Mouse (Mus musculus) frontal cortex, postnatal 36 days (tissue): ENCODE results near the gene Wipf2.
"Not testable (repeated sequence)": the region's sequence is repeated elsewhere in the genome, so short reads cannot be mapped to it uniquely, and the experiment has no call there.

Source experiments
- DNase-seq, 2 experiments: peaks; one replicate each; pipeline ENCODE4 v3.0.0; 2022; ENCODE audit warnings: low spot score in 2 of 2

Wipf2 gene

DNA sequence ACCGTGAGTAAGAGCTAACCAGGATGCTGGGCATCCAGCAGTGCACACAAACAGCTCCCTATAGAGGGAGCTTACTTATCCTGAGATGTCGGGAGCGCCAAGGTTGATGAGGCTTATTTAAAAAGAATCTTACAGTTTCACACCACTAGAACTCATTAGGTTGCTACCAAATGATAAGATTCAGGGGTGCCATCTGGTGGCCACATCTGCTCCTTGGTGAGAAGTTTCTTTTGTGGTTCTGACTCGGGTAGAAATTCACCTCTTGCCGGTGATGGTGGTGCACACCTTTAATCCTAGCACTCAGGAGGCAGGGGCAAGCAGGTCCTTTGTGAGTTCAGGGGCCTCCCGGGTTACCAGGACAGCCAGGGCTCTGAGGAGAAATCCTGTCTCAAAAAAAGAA lies 46.2 kb downstream of the Wipf2 start:
- peak; percentile 50 to 75 for DNase-seq

DNA sequence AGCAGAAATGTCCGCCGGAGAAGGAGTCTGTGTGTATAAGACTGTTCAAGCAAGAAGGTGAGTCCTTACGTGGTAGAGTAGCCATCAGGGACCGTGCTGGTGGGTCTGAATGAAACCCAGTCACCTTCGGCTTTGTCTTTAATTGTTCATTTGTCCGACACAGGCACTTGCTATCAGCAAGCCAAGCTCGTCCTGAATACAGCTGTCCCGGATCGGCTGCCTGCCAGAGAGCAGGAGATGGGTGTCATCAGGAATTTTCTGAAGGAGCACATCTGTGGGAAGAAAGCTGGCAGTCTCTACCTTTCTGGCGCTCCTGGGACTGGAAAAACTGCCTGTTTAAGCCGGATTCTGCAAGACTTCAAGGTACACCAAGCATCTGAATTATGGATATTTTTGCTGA lies 47.0 kb downstream of the Wipf2 start:
- no peak for DNase-seq

DNA sequence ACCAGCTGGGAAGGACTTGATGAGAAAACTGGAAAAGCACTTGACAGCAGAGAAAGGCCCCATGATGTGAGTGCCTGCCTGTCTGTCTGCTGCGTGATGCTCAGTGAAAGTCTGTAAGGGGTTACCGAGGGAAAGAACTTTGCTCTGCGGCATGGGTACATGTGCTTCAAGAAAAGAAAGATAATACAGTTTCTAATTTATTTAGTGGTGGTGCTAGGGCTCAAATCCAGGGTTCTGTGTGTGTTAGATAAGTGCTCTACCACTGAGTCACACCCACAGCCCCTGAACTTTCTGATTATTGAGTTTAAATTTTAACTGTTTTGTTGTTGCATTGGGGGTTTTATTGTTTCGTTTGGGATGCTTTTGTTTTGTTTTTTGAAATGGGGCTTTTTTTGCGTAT lies 48.1 kb downstream of the Wipf2 start:
- no peak for DNase-seq

DNA sequence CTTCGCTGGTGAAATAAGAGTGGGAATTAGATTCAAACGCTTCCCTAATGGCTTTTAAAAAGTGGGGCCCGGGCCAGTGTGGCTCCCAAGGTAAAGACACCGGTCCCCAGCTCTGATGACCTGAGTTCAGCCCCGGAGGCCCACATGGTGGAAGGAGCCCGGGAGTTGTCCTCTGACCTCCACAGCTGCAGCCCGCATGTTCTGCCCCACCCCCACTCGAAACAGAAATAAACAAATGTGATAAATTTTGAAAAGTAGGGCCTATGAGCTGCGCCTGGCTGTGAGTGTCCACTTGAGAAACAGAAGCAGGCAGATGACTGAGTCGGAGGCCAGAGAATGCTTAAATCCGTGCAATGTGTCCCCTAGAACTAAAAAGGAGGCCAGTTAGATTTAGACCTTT lies 50.8 kb downstream of the Wipf2 start:
- DNase-seq = no peak

DNA sequence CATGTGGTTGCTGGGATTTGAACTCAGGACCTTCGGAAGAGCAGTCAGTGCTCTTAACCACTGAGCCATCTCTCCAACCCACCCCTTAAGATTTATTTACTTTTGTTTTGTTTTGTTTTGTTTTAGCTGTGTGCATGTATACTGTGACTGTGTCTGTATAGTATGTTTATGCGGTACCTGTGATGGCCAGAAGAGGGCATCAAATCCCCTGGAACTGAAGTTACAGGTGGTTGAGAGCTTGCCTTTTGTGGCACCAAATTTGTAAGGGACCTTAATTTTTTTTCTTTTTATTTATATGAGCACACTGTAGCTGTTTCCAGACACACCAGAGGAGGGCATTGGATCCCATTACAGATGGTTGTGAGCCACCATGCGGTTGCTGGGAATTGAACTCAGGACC lies 52.9 kb downstream of the Wipf2 start:
- not testable (repeated sequence) for DNase-seq

DNA sequence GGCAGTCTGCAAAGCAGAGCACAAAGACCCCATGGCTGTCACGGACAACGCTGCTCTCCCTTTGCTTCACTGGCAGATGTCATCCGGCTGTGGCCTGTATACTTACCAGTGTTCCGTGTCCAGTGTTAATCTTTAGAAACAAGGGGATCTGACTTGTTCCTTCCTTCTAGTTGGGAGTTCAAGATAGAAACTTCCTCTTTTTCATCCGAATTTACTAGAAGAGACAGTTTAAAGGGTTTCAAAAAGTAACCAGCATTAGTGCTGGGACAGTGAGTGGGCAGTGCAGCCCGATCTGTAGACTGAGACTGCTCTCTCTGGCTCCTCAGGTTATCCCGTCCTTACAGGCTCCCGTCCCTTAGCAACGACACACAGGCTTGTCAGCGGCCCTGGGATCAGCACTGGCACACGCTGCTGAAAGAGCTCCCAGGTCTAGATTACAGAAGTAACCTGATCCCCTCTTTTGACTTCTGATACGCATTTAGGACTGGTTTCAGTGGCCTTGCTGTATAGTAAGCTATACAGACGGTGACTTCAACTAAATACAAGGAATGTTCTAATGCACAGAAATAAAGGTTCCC lies 54.1 kb downstream of the Wipf2 start:
- no peak for DNase-seq

DNA sequence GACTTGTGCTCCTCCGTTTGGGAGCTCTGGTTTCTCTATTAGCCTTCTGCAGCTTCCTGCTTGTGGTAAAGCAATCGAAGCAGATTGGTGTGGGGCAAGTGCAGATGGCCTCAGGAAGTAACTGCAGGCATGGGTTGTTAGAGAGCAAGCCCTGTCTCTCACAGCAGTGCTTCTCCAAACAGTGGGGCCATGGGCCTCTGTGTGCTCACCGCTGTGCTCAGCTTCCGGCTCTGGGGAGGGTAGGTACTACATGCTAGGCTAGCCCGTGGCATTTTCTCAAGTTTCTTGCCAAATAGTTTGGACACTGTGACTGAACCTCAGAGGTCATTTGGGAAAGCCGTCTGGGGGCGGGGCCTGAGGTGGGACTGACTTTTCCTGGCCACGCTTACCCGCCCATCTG lies 54.8 kb downstream of the Wipf2 start:
- no peak for DNase-seq

DNA sequence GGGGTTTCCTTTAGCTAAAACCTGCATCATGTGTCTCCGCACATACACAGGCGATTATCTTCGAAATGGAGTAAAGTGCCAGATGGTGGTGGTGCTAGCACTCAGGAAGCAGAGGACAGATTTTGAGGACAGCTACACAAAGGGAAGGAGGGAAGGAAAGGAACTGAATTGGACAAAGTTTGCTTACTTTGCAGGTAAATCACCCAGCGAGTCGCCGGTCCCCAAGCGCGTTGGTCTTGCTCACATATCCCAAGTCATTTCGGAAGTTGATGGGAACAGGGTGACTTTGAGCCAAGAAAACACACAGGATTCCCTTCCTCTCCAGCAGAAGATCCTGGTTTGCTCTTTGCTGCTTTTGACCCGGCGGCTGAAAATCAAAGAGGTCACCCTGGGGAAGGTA lies 55.6 kb downstream of the Wipf2 start:
- no peak for DNase-seq

DNA sequence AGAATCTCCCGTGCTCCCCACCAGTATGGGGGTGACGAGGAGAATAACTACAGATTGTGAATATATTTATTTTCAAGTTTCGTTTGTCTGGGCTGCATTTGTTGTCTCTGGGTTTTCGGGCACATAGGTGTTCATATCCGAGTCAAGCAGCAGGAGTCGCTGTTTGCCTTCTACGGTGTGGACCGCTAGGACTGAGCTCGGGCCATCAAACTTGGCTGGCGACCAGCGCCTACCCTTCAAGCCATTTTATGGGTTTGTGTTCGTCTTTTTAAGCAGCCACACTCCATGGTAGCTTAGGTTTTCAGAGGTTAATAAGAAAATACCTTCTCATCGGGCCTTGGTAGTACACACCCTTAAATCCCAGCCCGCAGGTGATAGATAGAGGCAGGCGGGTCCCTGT lies 58.4 kb downstream of the Wipf2 start:
- not testable (repeated sequence) for DNase-seq

DNA sequence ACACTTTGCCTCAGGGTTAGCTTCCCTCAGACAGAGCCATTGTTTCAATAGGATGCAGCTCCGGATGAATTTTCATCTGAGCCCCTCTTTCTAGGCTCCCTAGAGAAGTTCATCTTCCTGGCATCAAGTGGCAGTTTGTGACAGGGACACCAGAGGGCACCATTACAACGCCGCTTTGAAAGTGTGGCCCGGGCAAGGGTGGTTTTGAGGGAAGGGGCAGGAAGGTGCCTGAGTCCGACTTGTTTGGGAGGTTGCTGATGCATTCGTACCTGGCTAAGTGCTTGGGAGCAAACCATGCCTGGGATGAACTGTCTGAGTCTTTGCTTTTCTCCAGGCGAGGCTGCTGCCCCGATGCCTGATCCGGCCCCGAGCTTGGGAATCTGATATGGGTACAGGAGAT lies 58.9 kb downstream of the Wipf2 start:
- DNase-seq = not testable (repeated sequence)

DNA sequence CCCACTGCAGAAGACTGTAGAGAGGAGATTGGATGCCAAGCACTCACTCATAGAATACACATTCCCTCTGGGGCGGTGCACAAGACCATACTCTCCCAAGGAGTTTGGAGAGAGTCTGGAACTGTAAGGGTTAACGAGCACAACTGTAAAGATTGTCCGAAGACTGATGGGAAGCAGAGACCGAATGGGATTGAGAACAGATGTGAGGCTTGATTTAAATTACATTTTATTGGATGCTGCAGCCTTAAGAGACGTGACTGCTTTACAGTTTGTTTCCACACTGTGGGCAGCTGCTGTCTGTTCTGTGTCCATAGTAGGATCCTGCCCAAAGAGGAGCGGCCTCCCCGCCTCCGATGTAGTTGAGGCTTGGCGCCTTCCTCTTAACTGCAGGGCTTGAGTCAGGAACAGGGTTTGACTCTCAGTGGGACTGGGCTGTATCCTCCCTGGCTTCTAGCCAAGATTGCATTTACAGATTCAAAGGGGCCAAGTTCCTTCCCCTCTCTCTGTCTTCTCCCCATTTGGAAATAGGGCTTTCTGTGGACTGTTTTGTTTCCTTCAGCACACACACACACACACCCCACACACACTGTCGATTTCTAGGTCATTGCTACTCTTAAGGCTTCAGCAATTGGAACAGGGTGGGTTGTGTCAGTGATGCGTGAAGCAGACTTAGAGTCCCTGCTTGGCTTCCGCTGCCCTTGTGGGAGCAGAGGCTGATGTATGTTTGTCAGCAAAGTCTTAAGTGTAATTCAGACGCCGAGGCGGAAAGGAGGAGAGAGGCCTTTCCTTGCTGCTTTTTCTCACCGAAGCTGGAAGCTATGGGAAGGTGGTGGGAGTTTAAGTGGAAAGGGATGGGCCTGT lies 59.6 kb downstream of the Wipf2 start:
- DNase-seq = not testable (repeated sequence)

DNA sequence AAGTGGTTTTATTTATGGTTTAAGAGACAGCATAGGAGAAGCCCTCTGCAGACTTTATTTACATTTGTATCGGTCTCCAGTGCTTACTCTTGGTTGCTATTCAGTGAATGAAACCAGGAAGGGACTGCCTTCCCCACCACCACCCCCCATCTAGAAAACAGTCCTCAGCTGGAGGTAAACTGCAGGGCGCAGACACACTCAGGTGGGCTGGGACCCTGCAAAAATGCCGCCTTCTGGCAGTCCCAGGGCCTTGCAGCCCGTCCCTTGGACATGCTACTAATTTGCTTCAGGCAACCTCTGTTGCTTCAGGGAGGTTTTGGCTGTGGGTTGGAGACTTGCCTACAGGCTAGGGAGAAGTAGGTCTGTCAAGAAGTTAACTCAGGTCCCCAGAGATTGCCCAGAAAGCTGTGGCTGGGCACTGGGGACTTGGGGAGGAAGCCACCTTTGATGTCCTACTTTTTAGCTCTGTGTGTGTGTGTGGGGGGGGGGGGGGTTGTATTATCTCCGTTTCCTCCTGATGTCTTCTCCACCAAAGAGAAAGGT lies 61.3 kb downstream of the Wipf2 start:
- no peak for DNase-seq

DNA sequence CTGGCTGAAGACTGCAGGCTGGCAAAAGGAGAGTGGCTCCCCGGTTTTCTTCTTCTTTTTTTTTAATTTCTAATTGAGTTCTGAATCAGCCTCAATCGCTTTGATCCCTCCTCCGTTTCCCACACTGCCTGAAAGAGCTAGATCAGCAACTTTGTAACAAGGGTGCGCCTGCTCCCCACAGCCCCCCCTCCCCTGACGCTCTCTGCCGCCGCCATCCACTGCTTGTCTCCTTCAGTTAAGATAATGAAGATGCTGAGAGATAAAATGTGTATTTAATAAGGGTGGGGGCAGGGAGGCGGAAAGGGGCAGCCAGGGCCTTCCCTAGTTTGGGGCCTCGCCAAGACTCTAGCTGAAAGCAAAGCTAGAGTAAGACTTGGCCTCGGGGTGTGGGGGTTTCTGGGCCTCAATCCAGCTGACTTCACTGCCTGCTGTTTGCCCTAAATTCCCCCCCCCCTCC lies 61.9 kb downstream of the Wipf2 start:
- DNase-seq = no peak

DNA sequence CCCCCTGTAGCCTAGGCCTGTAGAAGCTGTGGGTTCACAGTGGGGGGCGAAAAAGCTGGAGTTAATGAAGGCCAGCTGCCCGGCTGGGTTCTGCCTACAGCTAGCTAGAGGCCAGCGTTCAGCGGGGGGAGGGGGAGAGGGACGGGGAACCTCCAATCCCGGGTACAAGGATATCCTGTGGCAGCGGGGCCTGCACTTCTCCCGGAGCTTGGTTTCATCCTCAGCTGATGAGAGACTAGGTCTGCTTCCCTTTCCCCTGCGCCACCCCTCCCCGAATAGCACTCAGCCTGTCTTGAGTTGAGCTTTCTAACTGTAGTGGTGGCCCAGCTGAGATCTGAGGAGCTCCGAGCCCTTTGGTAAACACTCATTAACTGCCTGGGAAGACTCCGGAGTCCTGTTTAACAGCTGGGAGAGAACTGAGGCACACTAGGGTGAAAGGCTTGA lies 62.5 kb downstream of the Wipf2 start:
- no peak for DNase-seq

DNA sequence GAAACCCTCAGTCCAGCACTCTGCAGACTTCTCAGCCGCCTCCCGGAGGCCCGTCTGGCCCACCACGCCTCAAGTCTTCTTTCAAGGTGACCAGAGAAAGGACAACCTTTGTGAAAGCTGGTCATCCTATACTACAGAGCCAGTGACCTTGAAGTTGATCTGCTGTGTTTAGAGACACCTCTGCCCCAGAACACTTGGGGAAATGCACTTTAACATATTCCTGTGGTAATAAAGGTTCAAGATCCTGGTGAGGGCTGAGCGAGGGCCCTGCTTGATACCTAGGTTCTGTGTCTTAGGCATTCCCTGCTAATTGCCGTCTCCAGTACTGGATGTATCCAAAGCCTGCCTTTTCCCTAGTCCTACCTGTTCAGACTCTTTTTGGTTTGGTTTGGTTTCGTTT lies 63.1 kb downstream of the Wipf2 start:
- DNase-seq = no peak

DNA sequence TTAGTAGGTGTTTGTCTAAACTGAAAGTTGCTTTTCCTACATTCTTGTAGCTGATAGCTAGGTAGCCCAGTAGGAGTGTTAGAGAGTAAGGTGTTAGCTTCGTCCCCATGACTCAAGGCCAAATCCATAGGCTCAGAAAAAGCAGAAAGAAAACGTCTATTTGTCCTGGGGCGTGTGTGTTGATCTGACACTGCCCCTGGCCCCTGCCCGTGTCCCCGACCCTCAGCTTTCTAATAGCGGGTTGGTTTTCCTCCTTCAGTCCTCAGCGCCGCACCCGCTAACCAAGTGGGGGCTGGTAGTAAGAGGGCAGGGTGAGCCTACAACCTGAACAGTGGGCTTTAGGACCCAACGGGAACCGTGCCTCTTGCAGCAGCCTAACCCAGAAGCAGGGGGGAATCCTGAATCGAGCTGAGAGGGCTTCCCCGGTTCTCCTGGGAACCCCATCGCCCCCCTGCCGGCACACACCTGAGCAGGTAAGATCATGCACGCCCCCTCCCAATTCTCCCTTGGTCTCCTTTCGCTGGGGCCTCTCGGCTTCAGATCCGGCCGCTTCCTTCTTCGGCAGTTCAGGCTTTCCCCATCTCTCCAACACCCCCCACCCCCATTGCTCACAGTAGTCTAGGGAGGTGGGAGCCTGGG lies 64.1 kb downstream of the Wipf2 start, which contains the start of gene Rara:
Gene Rara, plus strand, starts transcription at position 381 of the 639 bp plus-strand sequence.
- DNase-seq = no peak

DNA sequence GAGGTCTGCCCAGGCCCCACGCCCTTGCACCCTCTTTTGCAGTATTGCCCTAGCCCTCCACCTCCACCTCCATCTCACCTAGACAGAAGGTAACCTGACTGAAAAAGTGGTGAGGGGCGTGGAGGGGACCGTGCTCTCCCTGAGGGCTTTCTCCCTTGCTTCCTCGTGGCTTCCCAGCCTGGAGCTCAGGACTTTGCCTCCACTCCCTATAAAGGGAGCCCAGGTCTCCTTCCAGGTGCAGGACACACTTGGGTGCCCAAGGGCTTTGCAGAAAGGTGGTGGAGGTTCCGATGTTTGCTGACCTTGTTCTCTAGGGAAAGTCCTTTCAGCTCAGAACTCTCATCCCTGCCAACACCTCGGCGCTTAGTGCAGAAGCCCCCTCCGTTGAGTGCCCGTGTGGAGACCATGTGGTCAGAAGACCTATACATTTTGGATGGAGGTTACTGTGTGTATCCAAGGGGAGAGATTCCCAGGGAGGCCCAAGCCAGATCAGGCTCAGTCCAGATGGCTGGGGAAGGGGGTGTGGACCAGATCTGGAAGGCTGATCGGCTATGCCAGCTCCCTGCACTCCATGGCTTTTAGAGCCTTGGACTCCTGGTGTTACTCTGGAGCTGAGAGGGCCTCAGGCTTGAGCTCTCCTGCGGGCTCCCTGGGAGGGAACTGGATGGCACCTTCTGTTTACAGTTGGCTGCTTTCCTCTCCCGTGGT lies 64.9 kb downstream of the Wipf2 start:
- DNase-seq = no peak

DNA sequence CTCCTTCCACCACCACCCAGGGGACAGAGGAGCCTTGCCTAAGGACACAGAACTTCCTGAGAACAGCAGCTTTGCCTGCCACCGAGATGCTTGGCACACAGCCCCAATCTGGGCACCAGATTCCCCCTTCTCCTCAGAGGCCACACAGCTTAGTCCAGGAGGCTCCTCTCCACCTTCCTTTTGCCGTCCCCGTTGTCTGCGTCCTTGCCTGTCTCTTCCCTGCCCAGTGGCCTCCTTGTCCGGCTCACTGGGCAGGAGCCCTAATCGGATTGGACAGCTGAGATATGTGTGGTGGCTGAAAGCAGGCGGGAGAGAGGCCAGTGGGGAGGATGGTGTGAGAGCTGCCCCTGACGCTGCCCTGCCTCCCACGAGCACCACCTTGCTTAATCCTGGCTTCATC lies 66.1 kb downstream of the Wipf2 start:
- no peak for DNase-seq

DNA sequence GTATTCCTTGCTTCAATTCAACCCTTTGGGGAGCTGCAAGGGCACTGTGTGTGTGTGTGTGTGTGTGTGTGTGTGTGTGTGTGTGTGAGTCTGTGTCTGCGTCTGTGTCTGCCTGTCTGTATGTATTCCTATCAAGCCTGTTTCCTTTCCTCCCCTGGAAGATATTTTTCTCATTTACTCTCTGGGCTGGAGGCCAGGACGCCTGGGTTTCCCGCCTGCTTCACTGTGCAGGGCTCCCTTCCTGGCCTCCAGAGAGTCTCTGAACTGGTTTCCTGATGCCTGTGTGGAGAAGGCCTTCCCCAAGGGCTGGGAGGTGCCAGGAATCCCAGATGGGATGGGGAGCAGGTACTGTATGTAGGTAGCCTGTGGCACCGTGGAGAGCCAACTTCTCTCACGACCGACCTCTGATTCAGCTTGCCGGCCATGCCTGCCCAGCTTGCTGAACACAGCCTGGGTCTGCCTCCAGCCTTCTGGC lies 66.7 kb downstream of the Wipf2 start:
- DNase-seq = no peak

DNA sequence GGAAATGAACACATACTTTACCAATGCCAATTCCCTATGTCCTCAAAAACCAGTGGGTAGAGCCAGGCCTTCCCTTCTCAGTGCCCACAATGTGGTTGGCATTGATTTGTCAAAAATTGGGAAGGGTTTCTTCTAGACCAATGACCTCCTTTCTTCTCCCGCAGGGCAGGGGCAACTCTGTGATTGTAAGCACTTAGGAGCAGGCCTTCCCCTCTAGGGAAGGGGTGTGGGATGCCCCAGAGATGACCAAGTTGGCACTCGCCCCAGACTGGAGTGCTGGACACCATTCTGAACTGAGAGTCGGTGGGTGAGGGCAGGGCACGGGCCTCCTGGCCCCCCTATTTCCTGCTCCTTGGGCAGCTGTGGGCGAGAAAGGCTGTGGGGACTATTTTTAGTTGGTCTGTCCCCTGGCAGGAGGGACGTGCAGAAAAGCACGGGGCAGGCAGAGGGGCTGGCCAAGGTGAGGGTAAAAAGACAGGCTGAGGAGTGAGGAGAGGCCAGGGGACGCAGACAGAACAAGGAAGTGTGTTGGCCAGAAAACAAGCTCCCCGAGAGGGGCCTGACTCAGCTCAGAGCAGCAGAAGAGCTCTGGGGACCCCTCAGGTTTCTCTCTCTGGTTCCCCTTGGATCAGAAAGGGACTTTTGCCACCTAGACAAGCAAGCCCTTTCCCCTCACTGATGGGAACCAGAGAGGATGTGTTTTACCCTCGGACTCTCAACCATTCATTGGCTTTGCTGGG lies 67.5 kb downstream of the Wipf2 start:
- DNase-seq = no peak
